Mouse (Mus musculus): ENCODE results near the gene Gm12216. TPM values are rescaled to one million over a fixed set of nuclear protein-coding genes. Genes with fewer than 3 reads are reported as not detected.
"Not testable (repeated sequence)": the region's sequence is repeated elsewhere in the genome, so short reads cannot be mapped to it uniquely, and the experiment has no call there.

The Gm12216 gene
- total and polyA plus RNA-seq, 3 experiments, result 2.6 to 4.4 (median 2.6) TPM

- peak; percentile 81 to 83 for DNase-seq
- Histone ChIP-seq H3K36me3 (ENCODE audit: control insufficient read depth, insufficient read depth, low read length) (no peaks in the 10 kb centered on the region), H3K27me3 (ENCODE audit: control insufficient read depth, insufficient read depth, low read length) (no peaks in the 10 kb centered on the region), H3K9ac (ENCODE audit: low read depth, low read length) (no peak overlapping the region), H3K27ac (peak overlapping the region; percentile 100), H3K79me2 (replicated peaks; ENCODE audit: control insufficient read depth, insufficient read depth, low read length) (no peaks in the 10 kb centered on the region), H3K4me1 (ENCODE audit: control insufficient read depth, insufficient read depth, low read length) (peaks cover 35% of the 10 kb centered on the region), H3K4me3 (no peak overlapping the region)
- WGBS, result 17% methylated on average over 2 of the region's 2 CpGs
- intact Hi-C loops (cut with DNase I), result loop anchor here (2.0 to 10.0 kb wide), 3 partner anchors 35 to 353 kb away; no protein-coding TSS in a partner anchor
- peak; percentile 66; the same call in 1 of the 2 replicates for TF ChIP-seq EP300 (IDR thresholded peaks at IDR 0.05; ENCODE audit: insufficient read depth, low read depth, low read length)
- TF ChIP-seq CTCF (IDR thresholded peaks at IDR 0.05), result no peak
- TF ChIP-seq POLR2A (IDR thresholded peaks at IDR 0.05; ENCODE audit: insufficient read depth, low read depth, low read length), result 0 out of 2 replicates have a peak, but pooled peaks have one; percentile 44
These were observed 97.2 kb downstream of the Gm12216 start for GRCm38 (mm10) chr11:53761822-53762221.

GRCm38 (mm10) chr11:53761284-53761683, 97.8 kb downstream of the Gm12216 start:
- DNase-seq, result no peak
- Histone ChIP-seq H3K36me3 (ENCODE audit: control insufficient read depth, insufficient read depth, low read length) (no peaks in the 10 kb centered on the region), H3K4me1 (ENCODE audit: control insufficient read depth, insufficient read depth, low read length) (peaks cover 35% of the 10 kb centered on the region), H3K9ac (ENCODE audit: low read depth, low read length) (no peak overlapping the region), H3K79me2 (replicated peaks; ENCODE audit: control insufficient read depth, insufficient read depth, low read length) (no peaks in the 10 kb centered on the region), H3K27me3 (ENCODE audit: control insufficient read depth, insufficient read depth, low read length) (no peaks in the 10 kb centered on the region), H3K27ac (peak overlapping the region; percentile 100), H3K4me3 (no peak overlapping the region)
- TF ChIP-seq EP300 (IDR thresholded peaks at IDR 0.05; ENCODE audit: insufficient read depth, low read depth, low read length) (no peak), CTCF (IDR thresholded peaks at IDR 0.05) (no peak), POLR2A (IDR thresholded peaks at IDR 0.05; ENCODE audit: insufficient read depth, low read depth, low read length) (no peak)
- 78% methylated on average over 5 of the region's 5 CpGs for WGBS
- intact Hi-C loops (cut with DNase I), result loop anchor here (10.0 kb wide), 1 partner anchor 354 kb away; no protein-coding TSS in a partner anchor

DNA sequence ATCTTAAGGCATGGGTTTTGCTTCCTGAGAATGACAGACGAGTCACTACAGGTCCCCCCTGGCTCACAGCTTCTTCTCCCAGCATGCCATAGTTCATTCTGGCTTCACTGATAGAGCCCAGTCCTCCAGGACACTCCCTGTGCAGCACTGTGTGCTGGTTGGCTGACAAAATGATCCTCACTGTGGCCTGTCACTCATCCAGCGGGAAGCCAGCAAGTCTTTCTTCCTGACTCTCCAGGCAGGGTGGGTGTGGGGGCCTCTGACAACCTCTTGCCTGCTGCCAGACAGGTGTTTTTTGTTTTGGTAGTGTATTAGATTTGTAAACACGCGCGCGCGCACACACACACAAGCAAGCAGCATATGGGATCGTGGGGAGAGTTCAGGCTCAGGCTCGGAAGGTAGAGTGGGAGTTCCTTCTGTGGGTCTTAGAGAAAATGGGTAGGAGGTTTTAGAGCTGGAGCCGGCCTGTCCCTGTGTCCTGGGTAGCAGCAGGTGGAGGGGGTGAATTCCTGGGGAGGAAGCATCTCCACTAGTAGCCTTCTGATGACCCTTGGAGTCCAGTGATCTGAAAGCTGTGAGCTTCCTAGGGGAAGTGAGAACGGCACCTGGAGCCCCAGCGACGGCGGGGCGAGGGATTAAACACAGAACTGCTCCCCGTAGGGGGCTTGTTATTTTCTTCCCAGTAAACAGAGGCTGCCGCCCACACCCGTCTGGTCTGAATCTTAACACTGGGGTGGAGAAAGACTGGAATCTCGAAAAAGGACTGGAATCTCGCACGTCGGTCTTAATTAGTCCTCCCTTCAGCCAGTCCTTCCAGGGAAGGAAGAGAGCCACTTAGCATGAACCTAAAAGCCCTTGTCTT, 99.3 kb downstream of the Gm12216 start:
- H3K9ac ChIP-seq (ENCODE audit: low read depth, low read length), result no peak overlapping the region
- H3K79me2 ChIP-seq (replicated peaks; ENCODE audit: control insufficient read depth, insufficient read depth, low read length), result no peaks in the 10 kb centered on the region
- no peaks in the 10 kb centered on the region for H3K36me3 ChIP-seq (ENCODE audit: control insufficient read depth, insufficient read depth, low read length)
- no peak for TF ChIP-seq EP300 (IDR thresholded peaks at IDR 0.05; ENCODE audit: insufficient read depth, low read depth, low read length)
- TF ChIP-seq CTCF (IDR thresholded peaks at IDR 0.05), result no peak
- no peak for TF ChIP-seq POLR2A (IDR thresholded peaks at IDR 0.05; ENCODE audit: insufficient read depth, low read depth, low read length)
- H3K27me3 ChIP-seq (ENCODE audit: control insufficient read depth, insufficient read depth, low read length), result no peaks in the 10 kb centered on the region
- peak in 1 of 2 experiments; percentile 25 for DNase-seq
- intact Hi-C loops (cut with DNase I), result loop anchor here (10.0 kb wide), 1 partner anchor 355 kb away; no protein-coding TSS in a partner anchor
- H3K27ac ChIP-seq, result peak overlapping the region; percentile 51
- H3K4me3 ChIP-seq, result no peak overlapping the region
- H3K4me1 ChIP-seq (ENCODE audit: control insufficient read depth, insufficient read depth, low read length), result peaks cover 34% of the 10 kb centered on the region
- WGBS, result 47% methylated on average over 22 of the region's 22 CpGs

- H3K9ac ChIP-seq (ENCODE audit: low read depth, low read length), result no peak overlapping the region
- no peak for TF ChIP-seq POLR2A (IDR thresholded peaks at IDR 0.05; ENCODE audit: insufficient read depth, low read depth, low read length)
- peak; percentile 70 for TF ChIP-seq CTCF (IDR thresholded peaks at IDR 0.05)
- 0 out of 2 replicates have a peak, but pooled peaks have one; percentile 64 for TF ChIP-seq EP300 (IDR thresholded peaks at IDR 0.05; ENCODE audit: insufficient read depth, low read depth, low read length)
- peak; percentile 44 to 45 for DNase-seq
These were observed 100.2 kb downstream of the Gm12216 start for GRCm38 (mm10) chr11:53758791-53759351.

GRCm38 (mm10) chr11:53758033-53758432, 101.0 kb downstream of the Gm12216 start:
- not testable (repeated sequence) for H3K9ac ChIP-seq (ENCODE audit: low read depth, low read length); H3K27ac ChIP-seq; H3K4me3 ChIP-seq; H3K27me3 ChIP-seq (ENCODE audit: control insufficient read depth, insufficient read depth, low read length); H3K79me2 ChIP-seq (replicated peaks; ENCODE audit: control insufficient read depth, insufficient read depth, low read length); H3K36me3 ChIP-seq (ENCODE audit: control insufficient read depth, insufficient read depth, low read length)
- 88% methylated on average over 9 of the region's 9 CpGs for WGBS
- peaks cover 22% of the 10 kb centered on the region for H3K4me1 ChIP-seq (ENCODE audit: control insufficient read depth, insufficient read depth, low read length)
- DNase-seq, result peak in 1 of 2 experiments; percentile 17
- intact Hi-C loops (cut with DNase I), result loop anchor here (1.0 kb wide), 1 partner anchor 92 kb away; no protein-coding TSS in a partner anchor
- TF ChIP-seq CTCF (IDR thresholded peaks at IDR 0.05), result peak; percentile 71

More at GRCm38 (mm10) chr11:53758791-53759351, 100.2 kb downstream of the Gm12216 start:
- Histone ChIP-seq H3K79me2 (replicated peaks; ENCODE audit: control insufficient read depth, insufficient read depth, low read length) (no peaks in the 10 kb centered on the region), H3K27ac (peak overlapping the region; percentile 51), H3K27me3 (ENCODE audit: control insufficient read depth, insufficient read depth, low read length) (no peaks in the 10 kb centered on the region), H3K4me3 (no peak overlapping the region), H3K4me1 (ENCODE audit: control insufficient read depth, insufficient read depth, low read length) (peaks cover 26% of the 10 kb centered on the region), H3K36me3 (ENCODE audit: control insufficient read depth, insufficient read depth, low read length) (no peaks in the 10 kb centered on the region)
- 47% methylated on average over 6 of the region's 6 CpGs for WGBS
- intact Hi-C loops (cut with DNase I), result loop anchor here (1.0 kb wide), 1 partner anchor 91 kb away; no protein-coding TSS in a partner anchor
